Mouse (Mus musculus) CH12.LX (cell line): ENCODE data around the gene Cwh43. TPM values are rescaled to one million over a fixed set of nuclear protein-coding genes. Genes with fewer than 3 reads are reported as not detected.

Experiments used
- DNase-seq: peaks from one replicate; pipeline ENCODE4 v3.0.0-alpha.2; 2013; ENCODE audit errors: extremely low read depth
- H3K27ac ChIP-seq: 2 replicates; pipeline ENCODE4 v1.5.1; 2012; ENCODE audit warnings: low read depth, mild to moderate bottlenecking, control low read depth, moderate library complexity; ENCODE audit not compliant: insufficient read depth
- H3K27me3 ChIP-seq: replicated peaks from 2 replicates; pipeline ENCODE3; 2012; ENCODE audit warnings: inconsistent platforms
- H3K36me3 ChIP-seq, 2 experiments: replicated peaks in 1 of 2; 2 replicates each; pipeline versions ENCODE3 to v1.6.1; 2012; ENCODE audit warnings: inconsistent platforms in 1 of 2, low read length in 1 of 2, mild to moderate bottlenecking in 1 of 2, mixed read lengths in 1 of 2, moderate library complexity in 1 of 2; ENCODE audit not compliant: control insufficient read depth in 1 of 2, insufficient read depth in 1 of 2
- H3K4me1 ChIP-seq, 2 experiments: 2 replicates each; pipeline ENCODE4 v1.6.1; 2012; ENCODE audit warnings: inconsistent platforms in 1 of 2, moderate library complexity in 1 of 2; ENCODE audit not compliant: insufficient read depth in 2 of 2, control insufficient read depth in 1 of 2
- H3K4me2 ChIP-seq: 2 replicates; pipeline ENCODE4 v1.6.1; 2012; ENCODE audit warnings: low read depth, mild to moderate bottlenecking, control low read depth; ENCODE audit not compliant: poor library complexity, insufficient read depth, severe bottlenecking
- H3K4me3 ChIP-seq, 3 experiments: fragments of 150-350 bp in 1 of 3; sonication (generic) in 1 of 3; replicated peaks in 1 of 3; 2 replicates each; pipeline versions ENCODE3 to v1.5.1; 2011 to 2012; ENCODE audit warnings: low read depth in 2 of 3, low read length in 2 of 3, mild to moderate bottlenecking in 2 of 3, moderate library complexity in 2 of 3, control low read depth in 1 of 3, improper control_type of control experiment in 1 of 3, inconsistent platforms in 1 of 3, mixed read lengths in 1 of 3; ENCODE audit not compliant: poor library complexity in 1 of 3
- H3K79me2 ChIP-seq: replicated peaks from 2 replicates; pipeline ENCODE4 v1.6.1; 2012; ENCODE audit warnings: mild to moderate bottlenecking, moderate library complexity; ENCODE audit not compliant: control insufficient read depth, poor library complexity, insufficient read depth, severe bottlenecking; ENCODE audit errors: extremely low read depth
- H3K9ac ChIP-seq: 2 replicates; pipeline ENCODE4 v1.6.1; 2012; ENCODE audit warnings: low read depth, mild to moderate bottlenecking, control low read depth, moderate library complexity; ENCODE audit not compliant: insufficient read depth
- H3K9me3 ChIP-seq: replicated peaks from 2 replicates; pipeline ENCODE3; 2012; ENCODE audit warnings: low read length, inconsistent platforms, mixed read lengths
- BHLHE40 ChIP-seq: IDR thresholded peaks from 2 replicates; pipeline ENCODE4 v1.6.1; 2011; ENCODE audit warnings: mild to moderate bottlenecking, low read depth, low read length, improper control_type of control experiment
- CHD1 ChIP-seq: IDR thresholded peaks from 2 replicates; pipeline ENCODE4 v1.6.1; 2012; ENCODE audit warnings: low read depth, low read length, improper control_type of control experiment, inconsistent platforms
- CHD2 ChIP-seq: IDR thresholded peaks from 2 replicates; pipeline ENCODE4 v1.6.1; 2011; ENCODE audit warnings: low read length, improper control_type of control experiment
- EP300 ChIP-seq: IDR thresholded peaks from 2 replicates; pipeline ENCODE4 v1.6.1; 2011; ENCODE audit warnings: low read length, improper control_type of control experiment
- GABPA ChIP-seq: IDR thresholded peaks from 2 replicates; pipeline ENCODE4 v1.6.1; 2012; ENCODE audit warnings: low read depth, low read length, improper control_type of control experiment, inconsistent platforms; ENCODE audit not compliant: insufficient replicate concordance
- HCFC1 ChIP-seq: IDR thresholded peaks from 2 replicates; pipeline ENCODE4 v1.6.1; 2012; ENCODE audit warnings: low read depth, mild to moderate bottlenecking, inconsistent platforms, low read length, improper control_type of control experiment
- JUND ChIP-seq: conservative IDR thresholded peaks from 2 replicates; pipeline ENCODE4 v1.6.1; 2011; ENCODE audit warnings: low read depth, low read length, improper control_type of control experiment
- MAFK ChIP-seq: IDR thresholded peaks from 2 replicates; pipeline ENCODE4 v1.6.1; 2011; ENCODE audit warnings: low read length, improper control_type of control experiment; ENCODE audit not compliant: insufficient replicate concordance
- MAX ChIP-seq: IDR thresholded peaks from 2 replicates; pipeline ENCODE4 v1.6.1; 2011; ENCODE audit warnings: low read length, improper control_type of control experiment
- MXI1 ChIP-seq: IDR thresholded peaks from 2 replicates; pipeline ENCODE4 v1.6.1; 2011; ENCODE audit warnings: mild to moderate bottlenecking, low read depth, low read length, improper control_type of control experiment
- POLR2A ChIP-seq: IDR thresholded peaks from 2 replicates; pipeline ENCODE4 v1.6.1; 2011; ENCODE audit warnings: low read depth, mild to moderate bottlenecking, improper control_type of control experiment, low read length
- RAD21 ChIP-seq: IDR thresholded peaks from 2 replicates; pipeline ENCODE4 v1.6.1; 2011; ENCODE audit warnings: low read depth, mild to moderate bottlenecking, low read length, improper control_type of control experiment, moderate library complexity
- SIN3A ChIP-seq: IDR thresholded peaks from 2 replicates; pipeline ENCODE4 v1.6.1; 2012; ENCODE audit warnings: low read length, improper control_type of control experiment, inconsistent platforms
- UBTF ChIP-seq: IDR thresholded peaks from 2 replicates; pipeline ENCODE4 v1.6.1; 2012; ENCODE audit warnings: low read depth, mild to moderate bottlenecking, inconsistent platforms, low read length, improper control_type of control experiment, moderate library complexity
- dilution Hi-C: fragments of 300-500 bp; cut with MboI; formaldehyde crosslinking; loops from 2 replicates; pipeline ENCODE4 v1.14.3; 2020; ENCODE audit warnings: low sequenced_read_pairs; ENCODE audit not compliant: extremely low pct_unique_long_range_greater_than_20kb, extremely low pct_ligation_motif_present
- in situ Hi-C: fragments of 300-500 bp; cut with MboI; formaldehyde crosslinking; loops from 3 replicates; pipeline ENCODE4 v1.14.3; 2019; ENCODE audit warnings: low sequenced_read_pairs, low pct_ligation_motif_present, low pct_unique_long_range_greater_than_20kb, mixed read lengths
- polyA plus RNA-seq: library from polyadenylated mRNA; unstranded; fragments of >175 nt; gene quantifications from 2 replicates; pipeline ENCODE4 v1.2.1, GENCODE M21; 2012; ENCODE audit warnings: low read depth; ENCODE audit not compliant: insufficient read length
- total RNA-seq, 2 experiments: library from RNA; depleted of rRNA; stranded (reverse); fragments of 300-350 nt in 1 of 2; fragments of >200 nt in 1 of 2; gene quantifications; 2 replicates each; pipeline ENCODE4 v1.2.3; 2012 to 2014

Gene Cwh43
- total and polyA plus RNA-seq, 3 experiments = not detected

- no peaks in the 10 kb centered on the region for H3K9me3 ChIP-seq
- H3K79me2 ChIP-seq = no peaks in the 10 kb centered on the region
- no peak for DNase-seq
- H3K36me3 ChIP-seq = no peaks in the 10 kb centered on the region
- in situ Hi-C loops (no loop called here), dilution Hi-C loops (no loop called here)
- peak overlapping the region; percentile 99 for H3K4me2 ChIP-seq
- H3K4me3 ChIP-seq = peak overlapping the region; percentile 74 to 95 (median 81)
- peaks cover 3 to 12% of the 10 kb centered on the region in 2 experiments; a peak in 3 of 4 replicates for H3K4me1 ChIP-seq
- no peak overlapping the region for H3K27ac ChIP-seq
- TF ChIP-seq RAD21 (no peak), MAFK (no peak), MXI1 (peak; percentile 23; the same call in 1 of the 2 replicates), POLR2A (peak; percentile 55; the same call in 1 of the 2 replicates), GABPA (no peak), EP300 (no peak), SIN3A (0 out of 2 replicates have a peak, but pooled peaks have one; percentile 37)
- H3K9ac ChIP-seq = peak overlapping the region; percentile 60
- H3K27me3 ChIP-seq = no peaks in the 10 kb centered on the region
Observed at GRCm38 (mm10) chr5:73491074-73491836, 85.4 kb downstream of the Cwh43 start.

- peak overlapping the region; percentile 60; the same call in 1 of the 2 replicates for H3K9ac ChIP-seq
- no peaks in the 10 kb centered on the region for H3K9me3 ChIP-seq
- peak overlapping the region; percentile 99 for H3K4me2 ChIP-seq
- dilution Hi-C loops (no loop called here), in situ Hi-C loops (no loop called here)
- peaks cover 0 to 12% of the 10 kb centered on the region in 2 experiments; a peak in 2 of 4 replicates for H3K4me1 ChIP-seq
- H3K4me3 ChIP-seq = peak overlapping the region; percentile 13 to 95 (median 81)
- H3K27me3 ChIP-seq = no peaks in the 10 kb centered on the region
- no peaks in the 10 kb centered on the region for H3K36me3 ChIP-seq
- no peak overlapping the region for H3K27ac ChIP-seq
- no peaks in the 10 kb centered on the region for H3K79me2 ChIP-seq
- no peak for DNase-seq
- TF ChIP-seq JUND (no peak), BHLHE40 (peak; percentile 59; the same call in 1 of the 2 replicates), MXI1 (0 out of 2 replicates have a peak, but pooled peaks have one; percentile 36), UBTF (0 out of 2 replicates have a peak, but pooled peaks have one; percentile 10), CHD1 (no peak), CHD2 (no peak), HCFC1 (peak; percentile 77), MAX (0 out of 2 replicates have a peak, but pooled peaks have one; percentile 31)
Observed at GRCm38 (mm10) chr5:73491837-73492720, 86.2 kb downstream of the Cwh43 start.
